Mouse (Mus musculus): ENCODE data around the gene Peg3. TPM values are rescaled to one million over a fixed set of nuclear protein-coding genes. Genes with fewer than 3 reads are reported as not detected.
A peak's percentile ranks its signal among the peaks of the same experiment; 100 is the strongest.

Peg3 gene
- polyA plus RNA-seq, 1 experiment from 2014 or later = 119 TPM

DNA sequence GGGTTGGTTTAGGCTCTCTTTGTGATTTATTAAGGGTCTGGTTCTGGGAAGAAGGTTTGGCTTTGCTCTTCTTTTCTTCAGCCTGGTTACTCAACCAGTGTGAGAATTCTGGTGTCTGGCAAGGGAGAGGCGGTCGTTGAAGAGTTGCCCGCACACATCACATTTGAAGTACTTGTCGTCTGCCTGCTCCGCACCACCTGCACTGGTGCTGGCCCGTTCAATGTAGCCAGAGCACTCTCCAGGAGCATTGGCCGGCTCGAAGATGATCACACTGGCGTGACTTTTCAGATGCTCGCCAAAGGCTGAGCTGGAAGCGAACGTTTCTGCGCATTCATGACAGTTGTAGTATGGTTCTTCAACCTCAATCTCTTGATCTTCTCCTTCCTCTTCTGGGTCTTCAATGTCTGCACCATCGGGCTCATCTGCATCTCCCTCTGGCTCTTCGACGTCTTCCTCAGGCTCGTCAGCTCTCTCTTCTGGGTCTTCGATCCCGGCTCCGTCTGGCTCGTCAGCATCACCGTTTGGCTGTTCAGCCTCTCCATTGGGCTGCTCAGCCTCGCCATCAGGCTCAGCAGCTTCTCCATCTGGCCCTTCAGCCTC is 22.7 kb downstream of the Peg3 start:
- Histone ChIP-seq H3K9ac (no peak overlapping the region), H3K27me3 (no peaks in the 10 kb centered on the region), H3K4me2 (no peak overlapping the region), H3K9me3 (no peaks in the 10 kb centered on the region), H3K36me3 (replicated peaks) (peaks cover 57% of the 10 kb centered on the region), H3K4me1 (no peaks in the 10 kb centered on the region), H3K4me3 (replicated peaks) (no peak overlapping the region), H3K27ac (no peak overlapping the region)
- WGBS = 95% methylated on average over 23 of the region's 23 CpGs
- ATAC-seq (ENCODE audit: low FRiP score) = no peak

GRCm38 (mm10) chr7:6699230-6699629 is 31.0 kb downstream of the Peg3 start:
- H3K27ac ChIP-seq = no peak overlapping the region

DNA sequence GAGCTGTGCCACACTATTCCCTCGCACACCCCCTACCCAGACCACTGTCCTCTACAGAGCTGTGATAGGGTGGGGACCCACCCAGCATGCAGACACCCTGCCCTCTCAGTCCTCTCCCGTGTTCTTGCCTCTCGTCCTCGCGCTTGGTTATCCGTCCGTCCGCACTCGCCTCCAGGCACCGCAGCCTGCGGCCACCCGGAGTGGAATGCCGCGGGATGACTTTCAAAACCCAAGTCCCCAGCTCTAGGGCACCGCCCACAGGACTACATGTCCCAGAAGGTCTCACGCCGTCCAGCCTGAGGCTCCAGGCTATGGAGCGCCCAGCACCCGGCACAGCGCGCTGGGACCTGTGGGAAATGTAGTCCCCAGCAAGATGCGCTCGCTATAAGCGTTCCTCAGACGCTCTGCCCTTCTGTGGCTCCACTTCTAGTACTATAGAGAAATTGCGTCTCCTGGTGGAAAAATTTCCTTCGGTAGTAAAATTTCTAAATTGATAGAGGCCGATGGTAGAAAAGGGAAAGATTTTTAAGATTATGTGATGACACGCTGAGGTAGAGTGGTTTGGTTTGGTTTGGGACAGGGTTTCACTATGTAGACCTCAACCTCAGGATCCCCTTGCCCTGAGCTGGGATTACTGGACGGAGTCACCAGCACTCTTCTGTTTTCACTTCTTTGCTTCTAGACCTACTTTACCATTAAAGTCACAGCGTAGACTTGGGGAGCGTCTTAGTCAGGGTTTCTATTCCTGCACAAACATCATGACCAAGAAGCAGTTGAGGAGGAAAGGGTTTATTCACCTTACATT is 33.8 kb downstream of the Peg3 start, which contains the start of gene Zim1:
Gene Zim1 (minus strand): TSS at position 210 of the 805 bp plus-strand sequence.
- no peak within 1 kb of the TSS for H3K27ac ChIP-seq
- WGBS = 11% methylated on average over 32 of the region's 32 CpGs
- peak within 1 kb of the TSS; percentile 76 for H3K4me2 ChIP-seq
- no peaks in the 10 kb centered on the region for H3K27me3 ChIP-seq
- no peaks in the 10 kb centered on the region for H3K36me3 ChIP-seq (replicated peaks)
- H3K9ac ChIP-seq = peak within 1 kb of the TSS; percentile 55; the same call in 1 of the 2 replicates
- no peaks in the 10 kb centered on the region for H3K4me1 ChIP-seq
- ATAC-seq (ENCODE audit: low FRiP score) = peak; percentile 100
- peak within 1 kb of the TSS; percentile 46 for H3K4me3 ChIP-seq (replicated peaks)
- H3K9me3 ChIP-seq = no peaks in the 10 kb centered on the region

More at GRCm38 (mm10) chr7:6699230-6699629, 31.0 kb downstream of the Peg3 start:
- 73% methylated on average over 3 of the region's 3 CpGs for WGBS
- no peaks in the 10 kb centered on the region for H3K4me1 ChIP-seq
- no peaks in the 10 kb centered on the region for H3K27me3 ChIP-seq
- no peak for ATAC-seq (ENCODE audit: low FRiP score)
- no peak overlapping the region for H3K9ac ChIP-seq
- no peak overlapping the region for H3K4me3 ChIP-seq (replicated peaks)
- no peaks in the 10 kb centered on the region for H3K9me3 ChIP-seq
- H3K36me3 ChIP-seq (replicated peaks) = no peaks in the 10 kb centered on the region
- no peak overlapping the region for H3K4me2 ChIP-seq

GRCm38 (mm10) chr7:6685511-6685910 is 44.7 kb downstream of the Peg3 start:
- Histone ChIP-seq H3K27me3 (no peaks in the 10 kb centered on the region), H3K4me1 (no peaks in the 10 kb centered on the region), H3K4me3 (replicated peaks) (no peak overlapping the region), H3K9me3 (no peaks in the 10 kb centered on the region), H3K9ac (no peak overlapping the region), H3K27ac (no peak overlapping the region), H3K36me3 (replicated peaks) (no peaks in the 10 kb centered on the region), H3K4me2 (no peak overlapping the region)
- 93% methylated on average over 6 of the region's 6 CpGs for WGBS
- ATAC-seq (ENCODE audit: low FRiP score) = no peak

GRCm38 (mm10) chr7:6666726-6667125 is 63.5 kb downstream of the Peg3 start:
- Histone ChIP-seq H3K9me3 (no peaks in the 10 kb centered on the region), H3K27me3 (no peaks in the 10 kb centered on the region), H3K4me2 (no peak overlapping the region), H3K4me3 (replicated peaks) (no peak overlapping the region), H3K27ac (no peak overlapping the region), H3K36me3 (replicated peaks) (no peaks in the 10 kb centered on the region), H3K4me1 (no peaks in the 10 kb centered on the region), H3K9ac (no peak overlapping the region)
- ATAC-seq (ENCODE audit: low FRiP score) = no peak
- WGBS = 81% methylated on average over 3 of the region's 3 CpGs

DNA sequence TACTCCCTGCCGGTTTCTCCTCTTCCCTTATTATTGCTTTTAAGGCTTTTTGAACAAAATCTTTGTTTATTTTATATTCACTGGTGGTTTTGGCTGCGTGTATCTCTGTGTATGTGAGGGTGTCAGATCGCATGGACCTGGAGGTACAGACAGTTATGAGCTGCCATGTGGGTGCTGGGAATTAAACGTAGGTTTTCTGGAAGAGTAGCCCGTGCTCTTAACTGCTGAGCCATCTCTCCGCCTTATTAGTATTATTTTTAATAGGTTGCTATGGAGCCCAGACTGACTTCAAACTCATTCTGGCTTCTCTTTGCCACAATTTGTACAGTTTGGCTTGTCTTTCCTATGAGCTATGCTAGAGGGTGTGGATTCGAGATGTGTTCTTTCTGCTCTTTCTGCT is 66.8 kb downstream of the Peg3 start:
- no peak for ATAC-seq (ENCODE audit: low FRiP score)

DNA sequence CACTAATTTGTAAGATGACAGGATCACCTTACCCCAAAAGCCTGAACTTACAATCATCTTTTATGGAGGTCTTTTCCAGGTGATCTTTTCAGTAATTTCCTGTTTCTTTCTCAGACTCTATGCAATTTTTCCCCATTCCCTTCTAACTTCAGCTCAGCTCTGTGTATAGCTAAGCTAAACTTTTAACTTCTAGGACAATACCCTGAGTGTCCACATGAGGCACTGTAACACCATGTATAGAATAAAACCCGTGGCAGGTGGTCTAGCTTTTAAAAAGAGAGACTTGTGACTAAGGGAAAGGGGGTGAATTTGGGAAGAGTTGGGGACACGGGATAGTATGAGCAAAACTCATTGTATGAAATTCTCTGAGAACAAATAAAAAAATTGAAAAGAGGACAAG is 70.6 kb downstream of the Peg3 start:
- Histone ChIP-seq H3K36me3 (replicated peaks) (no peaks in the 10 kb centered on the region), H3K27ac (no peak overlapping the region), H3K27me3 (no peaks in the 10 kb centered on the region), H3K9me3 (no peaks in the 10 kb centered on the region), H3K9ac (no peak overlapping the region), H3K4me1 (no peaks in the 10 kb centered on the region), H3K4me2 (no peak overlapping the region), H3K4me3 (replicated peaks) (no peak overlapping the region)
- ATAC-seq (ENCODE audit: low FRiP score) = peak; percentile 51; the same call in 1 of the 2 replicates
- WGBS = 13% methylated on average over 2 of the region's 2 CpGs

More for the DNA sequence above, 66.8 kb downstream of the Peg3 start:
- no peak overlapping the region for H3K9ac ChIP-seq
- no peak overlapping the region for H3K27ac ChIP-seq
- no peaks in the 10 kb centered on the region for H3K36me3 ChIP-seq (replicated peaks)
- WGBS = 87% methylated on average over 7 of the region's 7 CpGs
- no peaks in the 10 kb centered on the region for H3K4me1 ChIP-seq
- H3K4me3 ChIP-seq (replicated peaks) = no peak overlapping the region
- no peaks in the 10 kb centered on the region for H3K27me3 ChIP-seq
- no peak overlapping the region for H3K4me2 ChIP-seq
- H3K9me3 ChIP-seq = no peaks in the 10 kb centered on the region

DNA sequence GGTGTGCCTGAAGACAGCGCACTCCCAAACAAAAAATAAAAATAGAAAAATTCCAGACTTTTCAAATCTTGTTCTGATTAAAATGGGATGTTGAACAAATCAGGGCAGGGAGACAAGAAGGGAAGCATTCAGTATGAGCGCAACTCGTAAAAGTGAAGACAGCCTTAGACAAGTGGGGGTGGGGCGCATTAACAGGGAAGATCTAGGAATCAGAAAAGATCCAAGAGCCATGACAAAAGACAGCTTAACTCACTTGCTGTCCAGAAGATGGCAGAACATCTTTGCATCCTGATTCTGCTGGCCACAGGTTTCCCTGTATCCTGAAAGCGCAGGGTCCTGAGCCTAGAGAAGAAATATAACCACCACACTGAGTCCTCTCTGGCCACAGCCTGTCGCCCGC is 71.6 kb downstream of the Peg3 start:
- Histone ChIP-seq H3K9me3 (0 out of 2 replicates have a peak, but pooled peaks cover 3% of the 10 kb centered on the region), H3K27ac (no peak overlapping the region), H3K4me2 (no peak overlapping the region), H3K4me3 (replicated peaks) (no peak overlapping the region), H3K4me1 (no peaks in the 10 kb centered on the region), H3K27me3 (no peaks in the 10 kb centered on the region), H3K36me3 (replicated peaks) (no peaks in the 10 kb centered on the region), H3K9ac (no peak overlapping the region)
- no peak for ATAC-seq (ENCODE audit: low FRiP score)
- WGBS = 90% methylated on average over 7 of the region's 7 CpGs

Other genes starting within 250 kb of the Peg3 start
- not detected in 2 replicates for gene Olfr5, start 243.5 kb downstream of the Peg3 start, polyA plus RNA-seq (2016; fragmentation: Nextera tagmentation; extraction: Ambion mirVana)
- gene Olfr1347, start 230.7 kb downstream of the Peg3 start, polyA plus RNA-seq (2016; fragmentation: Nextera tagmentation; extraction: Ambion mirVana) = not detected in 2 replicates
- gene Olfr1348, start 221.7 kb downstream of the Peg3 start, polyA plus RNA-seq (2016; fragmentation: Nextera tagmentation; extraction: Ambion mirVana) = not detected in 2 replicates
- gene Olfr1349, start 207.5 kb downstream of the Peg3 start, polyA plus RNA-seq (2016; fragmentation: Nextera tagmentation; extraction: Ambion mirVana) = not detected in 2 replicates
- not detected in 2 replicates for gene Olfr1350, start 165.6 kb downstream of the Peg3 start, polyA plus RNA-seq (2016; fragmentation: Nextera tagmentation; extraction: Ambion mirVana)
- 0.80 and 1.1 TPM in 2 replicates for gene Zim1, start 34.0 kb downstream of the Peg3 start, polyA plus RNA-seq (2016; fragmentation: Nextera tagmentation; extraction: Ambion mirVana)
- 19.5 and 21.0 TPM in 2 replicates for gene Usp29, start 147 bp upstream of the Peg3 start, polyA plus RNA-seq (2016; fragmentation: Nextera tagmentation; extraction: Ambion mirVana)

Measured in forebrain, embryonic 12.5 days (tissue).